Mouse (Mus musculus) ES-E14 (cell line): ENCODE results near the gene Ddx6. TPM values are rescaled to one million over a fixed set of nuclear protein-coding genes. Genes with fewer than 3 reads are reported as not detected.
A peak's percentile ranks its signal among the peaks of the same experiment; 100 is the strongest.

Source experiments
- DNase-seq: peaks from one replicate; pipeline ENCODE4 v3.0.0-alpha.2; 2013; ENCODE audit warnings: low read depth, low spot score
- H3K27ac ChIP-seq: 2 replicates; pipeline ENCODE4 v1.5.1; 2012; ENCODE audit warnings: low read depth, mild to moderate bottlenecking, low read length, moderate library complexity, mixed read lengths; ENCODE audit not compliant: poor library complexity, insufficient read depth, severe bottlenecking
- H3K36me3 ChIP-seq: 2 replicates; pipeline ENCODE4 v1.6.1; 2012; ENCODE audit warnings: mild to moderate bottlenecking, low read length, moderate library complexity, mixed read lengths; ENCODE audit not compliant: control insufficient read depth, poor library complexity, insufficient read depth, severe bottlenecking
- H3K4me1 ChIP-seq, 2 experiments: fragments of 150-350 bp in 1 of 2; sonication (generic) in 1 of 2; 2 replicates each; pipeline ENCODE4 v1.6.1; 2012; ENCODE audit warnings: low read length in 2 of 2, mild to moderate bottlenecking in 1 of 2, mixed read lengths in 1 of 2; ENCODE audit not compliant: control insufficient read depth in 2 of 2, insufficient read depth in 2 of 2, poor library complexity in 1 of 2
- H3K4me3 ChIP-seq, 2 experiments: fragments of 150-350 bp in 1 of 2; sonication (generic) in 1 of 2; 2 replicates each; pipeline ENCODE4 v1.5.1; 2012; ENCODE audit warnings: low read length in 2 of 2, low read depth in 1 of 2, mild to moderate bottlenecking in 1 of 2, mixed read lengths in 1 of 2; ENCODE audit not compliant: insufficient read depth in 1 of 2, poor library complexity in 1 of 2, severe bottlenecking in 1 of 2
- H3K9ac ChIP-seq: 2 replicates; pipeline ENCODE4 v1.6.1; 2012; ENCODE audit warnings: low read depth, mild to moderate bottlenecking, low read length, mixed read lengths; ENCODE audit not compliant: poor library complexity, insufficient read depth, severe bottlenecking
- H3K9me3 ChIP-seq: fragments of 150-350 bp; sonication (generic); 2 replicates; pipeline ENCODE4 v1.6.1; 2012; ENCODE audit warnings: low read depth, mild to moderate bottlenecking, low read length; ENCODE audit not compliant: control insufficient read depth, insufficient read depth
- CHD2 ChIP-seq: IDR thresholded peaks from 2 replicates; pipeline ENCODE4 v1.6.1; 2014; ENCODE audit warnings: mild to moderate bottlenecking, low read depth, low read length, inconsistent platforms
- HCFC1 ChIP-seq: IDR thresholded peaks from 2 replicates; pipeline ENCODE4 v1.6.1; 2012; ENCODE audit warnings: low read length, inconsistent platforms, borderline replicate concordance; ENCODE audit not compliant: insufficient read depth
- MAFK ChIP-seq: IDR thresholded peaks from 2 replicates; pipeline ENCODE4 v1.6.1; 2014; ENCODE audit warnings: mild to moderate bottlenecking, low read depth, low read length, inconsistent platforms; ENCODE audit not compliant: insufficient read depth
- ZC3H11A ChIP-seq: IDR thresholded peaks from 2 replicates; pipeline ENCODE4 v1.6.1; 2012; ENCODE audit warnings: low read depth, mild to moderate bottlenecking, inconsistent platforms, low read length, borderline replicate concordance
- ZNF384 ChIP-seq: IDR thresholded peaks from 2 replicates; pipeline ENCODE4 v1.6.1; 2012; ENCODE audit warnings: low read depth, low read length, inconsistent platforms
- in situ Hi-C, 2 experiments: fragments of 600-800 bp; cut with MboI; formaldehyde crosslinking; loops; one replicate each; pipeline ENCODE4 v1.15.1; 2025; ENCODE audit warnings: low sequenced_read_pairs in 2 of 2, inconsistent platforms in 1 of 2; ENCODE audit not compliant: unreplicated experiment in 2 of 2
- total RNA-seq: library from RNA; depleted of rRNA; stranded (reverse); fragments of 300-350 nt; gene quantifications from 2 replicates; pipeline ENCODE4 v1.2.3, GENCODE M21; 2012

Gene Ddx6
- total RNA-seq, 1 experiment: 52.7 TPM

DNA sequence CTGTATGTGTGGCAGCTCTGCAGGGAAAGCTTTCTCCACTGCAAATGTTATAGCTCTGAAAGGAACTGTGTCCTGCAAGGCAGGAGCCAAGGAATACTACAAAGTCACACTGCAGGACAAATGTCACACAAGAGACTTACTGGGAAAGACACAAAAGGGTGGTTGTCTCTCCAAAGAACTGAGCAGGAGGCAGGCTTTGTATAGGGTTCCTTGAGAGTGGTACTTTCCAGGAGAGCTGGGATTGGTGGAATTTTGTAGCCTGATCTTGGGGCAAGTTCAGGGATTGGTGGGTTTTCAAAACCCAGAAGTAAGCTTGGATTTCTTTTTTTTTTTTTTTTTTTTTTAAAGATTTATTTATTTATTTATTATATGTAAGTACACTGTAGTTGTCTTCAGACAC is 15.6 kb upstream of the Ddx6 start:
- 0 out of 2 replicates have a peak, but pooled peaks have one; percentile 16 for TF ChIP-seq ZNF384
- TF ChIP-seq MAFK: no peak
- Histone ChIP-seq H3K9ac (no peak overlapping the region), H3K36me3 (no peaks in the 10 kb centered on the region), H3K27ac (no peak overlapping the region), H3K4me1 (peaks cover 8 to 15% of the 10 kb centered on the region in 2 experiments; a peak in 3 of 4 replicates), H3K4me3 (no peak overlapping the region), H3K9me3 (no peaks in the 10 kb centered on the region)
- in situ Hi-C loops: no loop called here
- DNase-seq: no peak

DNA sequence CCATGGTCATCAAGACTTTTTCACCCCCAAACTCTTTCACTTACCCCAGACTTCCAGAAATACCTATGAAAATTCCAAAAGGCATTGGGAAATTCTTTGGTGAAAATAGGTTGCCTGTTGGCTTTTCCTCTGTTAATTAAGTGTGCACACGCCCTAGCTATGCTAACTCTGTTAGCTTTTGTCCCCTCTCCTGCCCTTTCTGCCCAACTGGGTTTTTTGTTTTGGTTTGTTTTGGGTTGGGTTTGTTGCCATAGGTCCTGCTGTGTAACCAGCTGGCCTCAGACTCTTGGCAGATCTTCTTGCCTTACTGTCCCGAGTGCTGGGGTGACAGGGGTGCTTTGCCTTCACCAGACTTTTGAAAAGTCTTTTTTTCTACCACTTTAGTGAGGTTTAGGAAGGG is 13.7 kb upstream of the Ddx6 start:
- no peak for DNase-seq
- Histone ChIP-seq H3K27ac (peak overlapping the region; percentile 27; the same call in 1 of the 2 replicates), H3K9ac (no peak overlapping the region), H3K9me3 (no peaks in the 10 kb centered on the region), H3K4me3 (no peak overlapping the region), H3K4me1 (peaks cover 12 to 15% of the 10 kb centered on the region in 2 experiments), H3K36me3 (no peaks in the 10 kb centered on the region)
- in situ Hi-C loops: no loop called here
- no peak for TF ChIP-seq ZC3H11A
- no peak for TF ChIP-seq HCFC1
- TF ChIP-seq ZNF384: no peak
- TF ChIP-seq MAFK: no peak
- TF ChIP-seq CHD2: no peak; the same call in 1 of the 2 replicates

DNA sequence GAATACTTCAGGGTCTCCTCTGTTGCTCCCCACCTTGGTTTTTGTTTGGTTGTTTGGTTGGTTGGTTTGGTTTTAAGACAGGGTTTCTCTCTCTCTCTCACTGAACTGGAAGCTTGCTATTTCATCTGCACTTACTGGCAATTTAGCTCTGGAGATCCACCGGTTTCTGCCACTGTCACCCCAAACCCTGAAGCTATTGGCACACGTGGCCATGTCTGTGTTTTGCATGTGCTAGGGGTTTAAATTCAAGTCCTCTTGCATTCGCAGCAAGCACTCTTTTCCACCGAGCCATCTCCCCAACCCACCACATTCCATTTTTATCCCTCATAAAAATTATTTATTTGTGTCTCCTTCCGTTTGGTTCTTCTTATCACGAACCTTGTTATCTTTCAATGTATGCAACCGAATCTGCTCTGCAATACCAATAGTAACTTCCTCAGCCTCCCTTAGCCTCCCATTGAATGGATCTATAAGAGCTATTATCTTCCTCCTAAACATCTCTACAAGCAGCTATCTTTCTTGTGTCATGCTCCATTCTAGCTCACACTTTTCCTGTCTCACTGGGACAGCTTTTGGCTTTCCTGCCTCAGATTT is 13.0 kb upstream of the Ddx6 start:
- TF ChIP-seq ZC3H11A: no peak
- TF ChIP-seq MAFK: no peak
- no peak for TF ChIP-seq ZNF384
- TF ChIP-seq CHD2: no peak
- TF ChIP-seq HCFC1: no peak
- in situ Hi-C loops: no loop called here
- H3K4me1 ChIP-seq: peaks cover 12 to 19% of the 10 kb centered on the region in 2 experiments
- H3K4me3 ChIP-seq: no peak overlapping the region
- no peaks in the 10 kb centered on the region for H3K36me3 ChIP-seq
- no peak for DNase-seq
- no peak overlapping the region; the same call in 1 of the 2 replicates for H3K27ac ChIP-seq
- no peaks in the 10 kb centered on the region for H3K9me3 ChIP-seq
- H3K9ac ChIP-seq: no peak overlapping the region

DNA sequence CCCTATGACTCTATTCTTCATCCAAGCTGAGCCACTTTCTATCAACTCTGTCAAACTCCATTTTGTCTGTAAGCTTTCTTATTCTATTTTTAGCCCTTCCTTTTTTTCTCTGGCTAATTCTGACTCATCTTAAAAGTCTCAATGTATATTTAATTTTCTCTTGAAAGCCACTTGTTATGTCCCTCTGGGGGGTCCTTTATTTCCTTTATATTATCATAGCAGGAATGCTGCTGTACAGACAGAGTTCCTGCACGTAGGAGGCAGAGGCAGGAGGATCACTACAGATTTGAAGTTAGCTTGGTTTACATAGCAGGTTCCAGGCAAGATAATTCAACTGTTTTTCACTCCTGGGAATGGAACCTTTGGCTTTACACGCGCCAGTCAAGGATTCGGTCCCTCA is 11.5 kb upstream of the Ddx6 start:
- H3K9me3 ChIP-seq: no peaks in the 10 kb centered on the region
- H3K36me3 ChIP-seq: no peaks in the 10 kb centered on the region
- in situ Hi-C loops: no loop called here
- peak overlapping the region; percentile 77; the same call in 1 of the 2 replicates for H3K27ac ChIP-seq
- H3K4me3 ChIP-seq: no peak overlapping the region
- peaks cover 18 to 23% of the 10 kb centered on the region in 2 experiments for H3K4me1 ChIP-seq
- H3K9ac ChIP-seq: no peak overlapping the region
- DNase-seq: no peak
- TF ChIP-seq ZC3H11A: no peak
- TF ChIP-seq CHD2: no peak
- TF ChIP-seq ZNF384: no peak
- TF ChIP-seq HCFC1: no peak
- TF ChIP-seq MAFK: no peak

DNA sequence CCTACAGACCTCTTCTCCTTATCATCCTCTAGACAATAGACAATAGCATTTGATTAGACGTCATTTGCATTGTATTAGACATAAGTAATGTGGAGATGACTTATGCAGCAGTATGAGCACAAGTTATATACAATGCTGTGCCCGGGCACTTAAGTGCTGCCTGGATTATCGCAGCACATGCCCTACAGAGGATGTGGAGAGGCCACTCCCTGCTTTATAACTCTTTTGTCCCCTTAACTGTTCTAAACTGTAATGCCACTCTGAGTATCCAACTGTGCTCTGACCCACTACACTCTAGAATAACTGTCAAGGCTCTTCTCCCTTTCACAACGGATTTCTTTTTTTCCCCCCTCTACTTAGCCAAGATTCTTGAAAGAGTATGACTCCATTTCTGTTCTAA is 10.8 kb upstream of the Ddx6 start:
- TF ChIP-seq MAFK: no peak
- no peak for TF ChIP-seq HCFC1
- no peak for TF ChIP-seq ZC3H11A
- DNase-seq: no peak
- no peak overlapping the region for H3K9ac ChIP-seq
- peaks cover 22 to 24% of the 10 kb centered on the region in 2 experiments for H3K4me1 ChIP-seq
- in situ Hi-C loops: no loop called here
- H3K27ac ChIP-seq: no peak overlapping the region; the same call in 1 of the 2 replicates
- no peaks in the 10 kb centered on the region for H3K9me3 ChIP-seq
- no peak overlapping the region for H3K4me3 ChIP-seq
- no peaks in the 10 kb centered on the region for H3K36me3 ChIP-seq
